Mouse (Mus musculus): ENCODE data around the gene Zfp580.
"Not testable (repeated sequence)": the region's sequence is repeated elsewhere in the genome, so short reads cannot be mapped to it uniquely, and the experiment has no call there.

Zfp580 gene

GRCm38 (mm10) chr7:5051193-5052192 lies at the start of gene Zfp580:
Zfp580 (plus strand) TSS chr7:5051538.
- peak; percentile 73 for DNase-seq (ENCODE audit: low spot score)

DNA sequence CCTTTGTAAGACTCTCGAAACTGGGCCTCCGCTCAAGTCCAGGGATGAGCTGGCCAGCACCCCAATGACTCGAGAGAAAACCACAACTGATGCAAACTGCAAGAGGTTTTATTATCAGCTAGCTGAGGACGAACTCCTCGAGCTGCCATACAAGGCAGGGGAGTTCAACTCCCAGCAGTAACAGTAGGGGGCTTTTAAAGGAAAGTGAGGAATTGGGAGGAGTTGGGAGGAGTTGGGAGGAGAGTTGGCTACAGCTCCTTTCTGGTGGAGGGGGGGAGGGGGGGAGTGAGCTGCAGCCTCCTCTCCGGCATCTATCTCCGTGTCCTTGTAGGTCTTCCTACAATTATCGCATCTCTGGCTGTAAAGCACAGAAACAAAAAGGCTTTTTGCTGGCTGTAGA lies 48.5 kb upstream of the Zfp580 start:
- DNase-seq (ENCODE audit: low spot score) = not testable (repeated sequence)

- no peak for DNase-seq (ENCODE audit: low spot score)
Measured at GRCm38 (mm10) chr7:5008229-5008628, 43.1 kb upstream of the Zfp580 start.

- DNase-seq (ENCODE audit: low spot score) = no peak
Measured at GRCm38 (mm10) chr7:5012681-5013513, 38.4 kb upstream of the Zfp580 start.

- peak; percentile 98 for DNase-seq (ENCODE audit: low spot score)
Measured at GRCm38 (mm10) chr7:5014251-5015117, 36.9 kb upstream of the Zfp580 start, which contains the start of the genes Zfp524 and Fiz1. Zfp524 (plus strand) TSS chr7:5014415. Fiz1 (minus strand) TSS chr7:5014697.

DNA sequence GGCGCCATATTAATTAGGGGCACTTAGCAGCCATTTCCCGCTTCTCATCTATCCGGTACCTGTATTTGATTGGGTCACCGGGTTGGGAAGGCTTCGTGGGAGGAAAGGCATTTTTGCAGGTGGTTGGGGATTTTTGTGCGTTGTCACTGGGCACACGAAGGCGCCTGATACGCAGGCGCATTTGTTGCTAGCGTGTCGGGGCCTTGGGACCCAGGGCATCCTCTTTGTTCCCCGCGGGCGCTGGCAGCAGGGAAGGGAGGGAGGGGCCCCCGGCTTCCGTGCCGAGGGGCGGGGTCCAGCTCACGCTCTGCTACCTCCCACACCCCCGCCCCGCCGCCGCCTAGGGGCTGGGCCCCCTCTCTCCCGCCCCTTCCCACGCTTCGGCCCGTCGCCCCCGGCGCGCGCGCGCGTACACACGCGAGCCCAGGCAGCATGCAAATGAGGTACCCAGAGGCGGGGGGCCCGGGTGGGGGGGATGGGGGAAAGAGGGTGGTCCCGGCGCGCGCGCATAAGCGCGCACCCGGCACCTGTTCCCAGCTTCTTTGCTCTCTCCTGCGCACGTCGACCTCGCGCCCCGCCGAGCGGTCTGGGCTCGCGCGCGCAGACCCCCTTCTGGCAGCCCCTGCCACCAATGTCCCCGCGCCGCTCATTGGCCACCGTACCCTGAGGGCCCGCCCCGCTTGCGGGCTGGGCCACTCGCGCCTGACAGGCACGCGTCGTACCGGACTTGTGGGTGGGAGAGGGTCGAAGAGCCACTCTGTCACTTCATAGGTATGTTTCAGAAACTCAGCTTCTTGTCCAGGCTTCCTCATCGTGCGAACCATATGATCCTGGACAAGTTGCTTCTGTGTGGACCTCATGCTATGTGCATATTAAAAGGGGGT lies 36.0 kb upstream of the Zfp580 start, which contains the start of gene Gm44973:
TSS of gene Gm44973 (plus strand) at position 379 of the 884 bp plus-strand sequence.
- DNase-seq (ENCODE audit: low spot score) = peak; percentile 95

DNA sequence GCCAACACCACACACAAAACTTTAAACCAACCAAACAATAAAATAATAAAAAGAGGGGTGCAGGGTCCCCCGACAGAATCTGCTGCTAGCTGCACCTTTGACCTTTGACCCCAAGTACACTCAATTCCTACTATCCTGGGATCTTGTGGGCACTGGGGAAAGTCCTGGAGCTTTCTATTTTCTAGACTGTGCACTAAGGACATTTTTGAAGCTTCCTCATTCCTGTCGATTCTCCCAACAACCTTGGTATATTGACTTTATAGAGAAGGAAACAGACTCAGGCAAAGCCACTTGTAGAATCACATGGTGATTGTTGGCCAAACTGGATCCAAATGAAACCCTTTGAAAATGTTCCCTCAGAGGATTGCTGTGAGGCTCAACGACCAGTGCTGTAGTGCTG lies 35.3 kb upstream of the Zfp580 start:
- no peak for DNase-seq (ENCODE audit: low spot score)

DNA sequence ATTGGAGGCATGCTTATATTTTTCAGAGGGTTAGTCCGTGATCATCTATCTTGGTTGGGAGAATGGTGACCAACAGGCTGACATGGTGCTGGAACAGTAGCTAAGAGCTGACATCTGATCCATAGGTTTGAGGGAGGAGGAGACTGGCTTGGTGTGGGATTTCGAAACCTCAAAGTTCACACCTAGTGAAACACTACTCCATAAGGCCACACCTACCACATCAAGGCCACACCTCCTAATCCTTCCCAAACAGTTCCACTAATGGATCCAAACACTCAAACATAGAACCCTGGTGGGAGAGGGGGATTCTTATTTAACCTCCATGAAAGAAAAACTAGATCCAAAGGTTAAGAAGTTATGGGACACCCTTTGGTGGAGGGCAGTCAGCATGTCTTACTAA lies 34.4 kb upstream of the Zfp580 start:
- no peak for DNase-seq (ENCODE audit: low spot score)

DNA sequence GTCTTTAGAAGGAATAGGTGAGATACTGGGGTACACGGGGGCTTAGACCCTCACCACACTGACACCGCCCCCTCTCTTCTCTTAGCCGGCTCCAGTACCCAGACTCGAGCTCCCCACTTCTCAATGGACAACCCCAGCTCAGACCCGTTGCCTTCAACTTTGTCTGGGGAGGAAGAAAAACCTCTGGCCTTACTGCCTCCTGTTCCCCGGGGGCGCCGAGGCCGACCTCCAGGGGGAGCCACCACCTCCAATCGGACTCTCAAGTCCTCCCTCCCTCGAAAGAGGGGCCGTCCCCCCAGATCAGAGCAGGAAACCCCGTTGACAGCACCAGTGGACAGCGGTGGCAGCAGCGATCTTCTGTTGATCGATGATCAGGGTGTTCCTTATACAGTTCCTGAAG lies 34.0 kb upstream of the Zfp580 start:
- no peak for DNase-seq (ENCODE audit: low spot score)

DNA sequence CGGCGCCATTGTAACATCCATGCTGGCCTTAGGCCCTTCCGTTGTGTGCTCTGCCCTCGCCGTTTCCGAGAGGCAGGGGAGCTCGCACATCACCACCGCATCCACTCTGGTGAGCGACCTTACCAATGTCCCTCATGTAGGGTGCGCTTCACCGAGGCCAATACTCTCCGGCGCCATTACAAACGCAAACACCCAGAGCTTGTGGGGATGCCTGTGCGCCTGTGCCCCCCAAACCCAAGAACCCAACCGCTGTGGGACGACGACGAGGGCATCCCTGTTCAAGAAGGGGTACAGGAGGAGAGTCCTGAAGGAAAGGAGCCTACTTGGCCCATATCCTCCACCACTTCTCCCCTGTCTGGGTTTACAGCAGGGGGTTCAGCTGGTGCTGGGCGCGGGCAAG lies 33.4 kb upstream of the Zfp580 start:
- no peak for DNase-seq (ENCODE audit: low spot score)

DNA sequence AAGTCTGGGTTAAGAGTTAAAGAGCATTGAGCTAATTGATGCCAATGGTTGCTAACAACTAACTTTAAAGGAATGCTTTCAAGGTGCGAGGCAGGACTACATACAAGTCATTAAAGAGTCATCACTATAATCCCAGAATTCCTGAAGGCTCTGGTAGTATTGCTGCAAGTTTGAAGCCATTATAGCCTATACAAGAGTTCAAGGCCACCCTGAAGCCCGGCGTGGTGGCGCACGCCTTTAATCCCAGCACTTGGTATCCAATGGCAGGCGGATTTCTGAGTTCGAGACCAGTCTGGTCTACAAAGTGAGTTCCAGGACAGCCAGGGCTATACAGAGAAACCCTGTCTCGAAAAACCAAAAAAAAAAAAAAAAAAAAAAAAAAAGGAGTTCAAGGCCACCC lies 31.8 kb upstream of the Zfp580 start:
- DNase-seq (ENCODE audit: low spot score) = not testable (repeated sequence)

GRCm38 (mm10) chr7:5020000-5020681 lies 31.2 kb upstream of the Zfp580 start, which contains the start of the genes Zfp865 and Ccdc106:
Zfp865 (plus strand) TSS chr7:5020376.
Ccdc106 (plus strand) TSS chr7:5020553.
- peak; percentile 99 for DNase-seq (ENCODE audit: low spot score)

- DNase-seq (ENCODE audit: low spot score) = no peak
Measured at GRCm38 (mm10) chr7:5020685-5021084, 30.7 kb upstream of the Zfp580 start.

DNA sequence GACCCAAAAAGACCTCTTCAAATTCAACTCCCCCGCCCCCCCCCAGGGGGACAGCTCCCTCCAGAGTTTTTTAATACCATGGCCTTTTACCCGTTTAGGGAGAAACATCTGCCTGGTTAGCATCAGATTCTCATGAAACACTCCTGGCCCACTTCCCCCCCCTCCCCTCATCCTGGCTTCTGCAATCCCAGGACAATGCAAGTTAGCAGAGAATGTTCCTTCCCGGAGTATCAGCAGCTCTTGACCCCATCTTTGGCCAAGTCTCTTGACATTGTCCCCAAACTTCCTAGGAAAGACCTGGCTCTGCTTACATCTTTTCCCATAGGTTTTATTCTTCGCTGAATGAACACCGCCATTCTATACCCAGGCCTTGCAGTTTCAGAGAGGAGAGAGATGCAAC lies 30.1 kb upstream of the Zfp580 start:
- DNase-seq (ENCODE audit: low spot score) = no peak

GRCm38 (mm10) chr7:5029543-5029942 lies 21.8 kb upstream of the Zfp580 start:
- no peak for DNase-seq (ENCODE audit: low spot score)

DNA sequence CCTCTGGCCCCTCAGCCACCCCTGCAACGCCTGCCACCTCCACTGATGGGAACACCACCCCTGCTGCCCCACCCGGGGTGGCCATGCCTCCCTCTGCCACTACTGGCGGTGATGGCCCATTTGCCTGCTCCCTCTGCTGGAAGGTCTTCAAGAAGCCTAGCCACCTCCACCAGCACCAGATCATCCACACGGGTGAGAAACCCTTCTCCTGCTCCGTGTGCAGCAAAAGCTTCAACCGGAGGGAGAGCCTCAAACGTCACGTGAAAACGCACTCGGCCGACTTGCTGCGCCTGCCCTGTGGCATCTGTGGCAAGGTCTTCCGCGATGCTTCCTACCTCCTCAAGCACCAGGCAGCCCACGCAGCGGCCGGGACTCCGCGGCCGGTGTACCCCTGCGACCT lies 21.4 kb upstream of the Zfp580 start:
- DNase-seq (ENCODE audit: low spot score) = no peak

DNA sequence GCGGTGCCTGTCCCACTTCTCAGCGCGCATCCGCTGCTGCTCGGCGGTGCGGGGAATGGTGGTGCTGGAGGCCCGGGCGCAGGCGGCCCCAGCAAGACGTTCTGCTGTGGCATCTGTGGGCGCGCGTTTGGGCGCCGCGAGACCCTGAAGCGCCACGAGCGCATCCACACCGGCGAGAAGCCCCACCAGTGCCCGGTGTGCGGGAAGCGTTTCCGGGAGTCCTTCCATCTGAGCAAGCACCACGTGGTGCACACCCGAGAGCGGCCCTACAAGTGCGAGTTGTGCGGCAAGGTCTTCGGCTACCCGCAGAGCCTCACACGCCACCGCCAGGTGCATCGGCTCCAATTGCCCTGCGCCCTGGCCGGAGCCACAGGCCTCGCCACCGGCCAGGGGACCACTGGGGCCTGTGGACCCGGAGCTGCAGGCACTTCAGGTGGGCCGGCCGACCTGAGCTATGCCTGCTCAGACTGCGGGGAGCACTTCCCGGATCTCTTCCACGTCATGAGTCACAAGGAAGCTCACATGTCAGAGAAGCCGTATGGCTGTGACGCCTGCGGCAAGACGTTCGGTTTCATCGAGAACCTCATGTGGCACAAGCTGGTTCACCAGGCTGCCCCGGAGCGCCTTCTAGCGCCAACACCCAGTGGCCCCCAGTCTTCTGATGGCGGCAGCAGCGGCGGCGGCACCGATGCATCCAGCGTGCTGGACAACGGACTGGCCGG lies 20.6 kb upstream of the Zfp580 start:
- no peak for DNase-seq (ENCODE audit: low spot score)

DNA sequence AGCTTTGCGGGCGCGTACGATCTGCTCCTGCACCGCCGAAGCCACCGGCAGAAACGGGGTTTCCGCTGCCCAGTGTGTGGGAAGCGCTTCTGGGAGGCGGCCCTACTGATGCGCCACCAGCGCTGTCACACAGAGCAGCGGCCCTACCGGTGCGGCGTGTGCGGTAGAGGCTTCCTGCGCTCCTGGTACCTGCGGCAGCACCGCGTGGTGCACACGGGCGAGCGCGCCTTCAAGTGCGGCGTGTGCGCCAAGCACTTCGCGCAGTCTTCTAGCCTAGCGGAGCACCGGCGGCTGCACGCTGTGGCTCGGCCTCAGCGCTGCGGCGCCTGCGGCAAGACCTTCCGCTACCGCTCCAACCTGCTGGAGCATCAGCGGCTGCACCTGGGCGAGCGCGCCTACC lies 19.8 kb upstream of the Zfp580 start:
- DNase-seq (ENCODE audit: low spot score) = no peak

GRCm38 (mm10) chr7:5033818-5034217 lies 17.5 kb upstream of the Zfp580 start, which contains the start of gene 4632433K11Rik:
4632433K11Rik (plus strand) TSS chr7:5034118.
- DNase-seq (ENCODE audit: low spot score) = no peak
